Mouse (Mus musculus) left cerebral cortex, adult 2 months (tissue): ENCODE measurements around the gene Ssh2. TPM values are rescaled to one million over a fixed set of nuclear protein-coding genes. Genes with fewer than 3 reads are reported as not detected.

Source experiments
- DNase-seq, 2 experiments: peaks; one replicate each; pipeline ENCODE4 v3.0.0; 2021 to 2022; ENCODE audit warnings: low spot score in 2 of 2, mixed read lengths in 1 of 2; ENCODE audit errors: extremely low spot score in 1 of 2
- H3K27ac ChIP-seq: fragments of 200-600 bp; 2 replicates; pipeline ENCODE4 v1.8.1; 2022
- H3K4me3 ChIP-seq: fragments of 200-600 bp; 2 replicates; pipeline ENCODE4 v1.8.1; 2022
- CTCF ChIP-seq: fragments of 200-600 bp; IDR thresholded peaks from 2 replicates; pipeline ENCODE4 v1.8.1; 2022; ENCODE audit warnings: antibody characterized with exemption, mild to moderate bottlenecking, moderate library complexity
- intact Hi-C: fragments of 180-260 bp; cut with DNase I; formaldehyde crosslinking; loops from one replicate; pipeline ENCODE4 v1.15.1; 2025
- total RNA-seq, 2 experiments: library from RNA; stranded (reverse); gene quantifications; 2 replicates each; pipeline ENCODE4 v1.2.3; 2021

Gene Ssh2
- total RNA-seq, 2 experiments from 2014 or later: 31.6 to 35.0 TPM

DNA sequence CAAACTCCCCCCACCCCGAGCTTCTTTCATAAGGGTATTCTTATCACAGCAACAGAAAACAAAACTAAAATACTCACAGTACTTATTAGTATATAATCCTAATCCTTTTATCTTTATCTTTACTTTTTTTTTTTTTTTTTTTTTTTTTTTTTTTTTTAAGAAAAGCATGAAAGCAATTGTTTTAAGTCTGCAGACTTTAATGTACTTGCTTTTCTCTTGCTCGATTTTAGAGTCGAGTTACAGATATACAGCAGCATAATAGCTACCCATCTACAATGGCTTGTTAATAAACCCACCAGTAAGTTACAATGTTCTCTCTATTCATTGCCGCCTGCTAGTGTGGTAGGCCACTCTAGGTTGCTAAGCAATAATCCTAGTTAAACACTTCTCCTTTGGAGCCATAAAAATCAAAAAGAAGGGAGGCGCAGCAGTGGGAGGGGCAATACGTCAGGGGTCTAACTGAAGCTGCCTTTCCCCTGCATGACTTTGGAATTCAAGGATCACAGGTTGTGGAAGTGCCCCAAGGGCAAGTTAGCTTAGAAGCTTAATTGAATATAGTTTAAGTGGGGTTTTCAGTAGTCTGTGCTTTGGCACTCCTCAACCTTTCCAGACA is 22.0 kb upstream of the Ssh2 start:
- intact Hi-C loops: no loop called here
- H3K4me3 ChIP-seq: no peak overlapping the region
- no peak for TF ChIP-seq CTCF
- DNase-seq: no peak
- no peak overlapping the region for H3K27ac ChIP-seq

- DNase-seq: no peak
- intact Hi-C loops: no loop called here
- TF ChIP-seq CTCF: no peak
- Histone ChIP-seq H3K27ac (no peak overlapping the region), H3K4me3 (no peak overlapping the region)
Measured at GRCm38 (mm10) chr11:77194762-77195161, 21.3 kb upstream of the Ssh2 start.

DNA sequence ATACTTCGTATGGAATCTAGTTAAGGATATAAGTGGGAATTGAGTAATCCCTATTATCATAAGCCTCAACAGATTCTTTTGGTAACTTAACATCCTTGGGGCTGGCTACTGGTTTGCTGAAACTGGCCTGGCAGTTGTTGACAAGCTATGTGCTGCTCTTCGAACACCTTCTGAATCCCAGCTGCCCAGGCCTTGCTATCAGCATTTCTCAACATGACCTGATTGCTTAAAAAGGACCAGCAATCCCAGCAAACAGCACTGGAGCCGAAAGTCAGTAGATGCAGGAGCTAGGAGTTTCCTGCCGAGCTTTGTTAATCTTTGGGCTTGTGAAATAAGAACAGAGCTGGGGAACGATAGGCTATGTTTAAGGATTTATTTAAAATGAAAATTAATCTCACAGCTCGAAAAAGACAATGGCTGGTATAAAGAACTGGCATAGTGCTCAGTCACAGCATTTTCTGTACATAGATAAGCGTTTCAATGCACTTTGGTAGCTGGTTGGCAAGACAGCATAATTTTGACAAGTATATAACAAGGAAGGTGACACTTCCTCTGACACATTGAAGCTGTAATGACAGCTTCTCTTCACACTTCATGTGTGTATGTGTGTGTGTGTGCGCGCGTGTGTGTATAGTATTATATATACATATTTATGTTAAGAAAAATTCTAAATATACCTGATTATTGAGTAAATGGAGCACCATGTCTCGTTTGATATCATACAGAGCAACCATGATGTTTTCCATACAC is 20.6 kb upstream of the Ssh2 start:
- intact Hi-C loops: no loop called here
- Histone ChIP-seq H3K27ac (no peak overlapping the region), H3K4me3 (no peak overlapping the region)
- TF ChIP-seq CTCF: no peak
- no peak for DNase-seq

DNA sequence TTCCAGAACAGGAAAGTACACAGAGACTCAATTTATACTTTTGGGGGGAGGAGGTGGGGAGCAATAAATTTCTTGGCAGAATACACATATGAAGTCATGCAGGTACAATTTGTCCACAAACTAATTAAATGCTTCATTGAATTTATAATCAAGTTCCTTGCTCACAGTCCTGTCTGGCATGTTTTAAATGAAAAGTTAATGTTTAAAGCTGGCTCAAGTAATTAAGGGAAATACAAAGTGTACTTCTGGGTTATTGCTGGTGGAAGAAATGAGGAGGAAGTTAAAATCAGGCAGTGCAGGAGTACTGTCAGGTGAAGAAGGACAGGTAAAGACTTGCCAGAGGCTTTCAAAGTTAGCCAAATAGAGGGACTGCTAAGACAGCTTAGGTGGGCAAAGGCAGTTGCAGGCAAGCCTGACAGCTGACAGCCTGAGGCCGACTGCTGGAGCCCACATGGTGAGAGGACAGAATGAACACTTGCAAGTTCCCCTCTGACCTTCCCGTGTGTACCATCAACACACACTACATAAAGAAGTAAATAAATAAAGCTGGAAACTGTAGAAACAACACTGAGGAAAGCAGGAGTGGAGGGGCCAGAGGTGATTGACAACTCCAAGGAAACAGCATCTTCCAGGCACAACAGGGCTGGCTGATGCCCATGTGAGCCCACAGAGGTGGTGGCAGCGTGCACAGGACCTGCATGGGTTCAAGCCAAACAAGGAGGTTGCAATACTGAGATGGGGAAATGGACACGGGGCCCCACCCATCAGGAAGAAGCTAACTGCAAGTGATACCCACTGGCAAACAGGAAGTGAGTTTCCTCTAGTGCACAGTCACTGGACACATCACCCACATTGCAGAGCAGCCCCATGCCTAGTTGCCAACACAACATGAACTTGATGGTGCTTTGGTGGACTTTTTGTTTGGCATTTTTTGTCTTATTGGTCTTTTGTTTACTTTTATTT is 19.6 kb upstream of the Ssh2 start:
- TF ChIP-seq CTCF: no peak
- H3K4me3 ChIP-seq: no peak overlapping the region
- no peak overlapping the region for H3K27ac ChIP-seq
- DNase-seq: no peak
- intact Hi-C loops: no loop called here

- Histone ChIP-seq H3K27ac (no peak overlapping the region), H3K4me3 (no peak overlapping the region)
- intact Hi-C loops: no loop called here
- DNase-seq: no peak
- TF ChIP-seq CTCF: no peak
Measured at GRCm38 (mm10) chr11:77199636-77200035, 16.5 kb upstream of the Ssh2 start.

DNA sequence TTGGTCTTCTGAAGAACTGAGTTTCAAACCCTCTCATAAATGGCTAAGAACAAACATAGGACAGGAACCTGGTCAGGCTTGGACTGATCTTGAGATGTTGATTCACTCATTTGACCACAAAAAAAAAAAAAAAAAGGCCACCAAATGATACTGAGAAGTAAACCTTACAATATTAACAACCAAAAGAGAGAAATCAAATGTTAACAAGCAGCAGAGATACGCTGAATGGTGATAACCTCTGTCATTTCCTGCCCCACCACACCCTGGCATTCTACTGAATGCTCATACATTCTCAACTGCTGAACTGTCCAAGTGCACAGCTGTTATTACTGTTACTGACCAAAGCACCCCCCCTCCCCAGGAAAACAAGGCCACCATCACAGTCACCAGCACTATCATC is 15.4 kb upstream of the Ssh2 start:
- no peak for TF ChIP-seq CTCF
- no peak for DNase-seq
- intact Hi-C loops: no loop called here

DNA sequence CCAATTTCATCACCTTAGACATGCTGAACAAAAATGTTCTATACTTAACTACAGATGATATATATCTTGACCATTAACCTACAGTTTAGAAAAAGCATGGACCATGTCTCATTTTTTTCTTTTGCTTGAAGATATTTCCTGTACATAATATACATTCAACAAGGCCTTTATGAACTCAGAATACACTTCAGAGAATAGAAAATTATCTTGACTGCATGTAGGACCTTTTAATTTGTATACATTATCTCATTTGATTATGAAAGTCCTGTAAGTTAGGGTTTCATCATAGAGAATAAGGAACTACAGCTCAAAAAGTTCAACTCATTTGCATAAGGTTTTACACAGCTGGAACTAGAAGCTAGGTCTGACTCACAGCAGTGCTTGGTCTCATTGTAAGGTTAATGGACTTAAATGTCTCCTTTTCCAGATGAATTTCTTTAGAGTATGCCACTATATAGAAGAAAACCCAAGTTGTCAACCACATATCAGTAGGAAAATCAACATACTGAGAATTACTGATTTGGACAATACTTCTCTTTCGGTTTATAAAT is 1.9 kb upstream of the Ssh2 start:
- no peak for TF ChIP-seq CTCF
- no peak for DNase-seq
- H3K27ac ChIP-seq: no peak overlapping the region
- intact Hi-C loops: loop anchor here (1.0 to 2.0 kb wide), 2 partner anchors 94 to 233 kb away; no protein-coding TSS in a partner anchor
- no peak overlapping the region for H3K4me3 ChIP-seq

More for the DNA sequence above, 15.4 kb upstream of the Ssh2 start:
- H3K27ac ChIP-seq: no peak overlapping the region
- no peak overlapping the region for H3K4me3 ChIP-seq

DNA sequence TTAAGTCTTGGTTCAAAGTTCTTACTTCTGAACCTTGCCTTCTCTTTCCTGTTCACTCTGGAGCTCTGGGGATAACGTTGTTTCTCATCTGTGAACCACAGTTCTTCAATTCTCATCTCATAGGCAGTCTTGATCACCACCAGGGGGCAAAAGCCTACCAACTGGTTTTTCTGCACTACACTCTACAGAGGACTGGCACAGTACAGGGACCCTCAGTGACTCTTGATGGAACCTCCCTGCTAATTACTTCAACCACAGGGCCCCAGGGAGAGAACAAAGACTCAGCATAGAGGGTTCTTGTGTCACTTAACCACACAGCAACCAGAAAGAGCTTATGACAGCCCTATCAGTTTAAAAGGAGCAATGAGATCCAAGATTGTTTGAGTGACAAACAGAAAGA is 1.3 kb upstream of the Ssh2 start:
- Histone ChIP-seq H3K4me3 (no peak overlapping the region), H3K27ac (no peak overlapping the region)
- intact Hi-C loops: loop anchor here (1.0 to 2.0 kb wide), 2 partner anchors 94 to 232 kb away; no protein-coding TSS in a partner anchor
- peak; percentile 40 to 45 for DNase-seq
- TF ChIP-seq CTCF: peak; percentile 82

DNA sequence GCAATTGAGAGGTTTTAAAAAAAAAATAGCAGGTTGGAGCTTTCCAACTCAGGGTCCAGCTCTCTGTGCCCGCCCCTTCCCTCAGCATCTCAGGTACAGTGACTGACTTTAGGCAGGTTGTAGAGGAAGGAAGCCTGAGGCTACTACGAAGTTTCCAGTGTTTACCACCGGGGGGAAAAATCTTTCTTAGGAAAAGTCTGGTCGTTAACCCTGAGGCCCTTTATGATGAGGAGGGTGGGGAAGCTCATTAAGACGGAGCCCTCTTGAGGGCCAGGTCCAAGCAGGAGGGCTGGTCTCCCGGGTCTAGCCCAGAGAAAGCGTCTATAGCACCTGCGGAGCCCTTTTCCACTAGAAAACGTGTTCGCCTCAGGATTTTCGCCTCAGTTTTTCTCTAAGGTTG is 604 bp upstream of the Ssh2 start:
- DNase-seq: no peak
- Histone ChIP-seq H3K27ac (peak overlapping the region; percentile 97), H3K4me3 (peak overlapping the region; percentile 72)
- intact Hi-C loops: loop anchor here (2.0 kb wide), 1 partner anchor 231 kb away; no protein-coding TSS in a partner anchor
- no peak for TF ChIP-seq CTCF

GRCm38 (mm10) chr11:77216761-77217130 is 659 bp downstream of the Ssh2 start:
- peak in 1 of 2 experiments; percentile 33 for DNase-seq
- Histone ChIP-seq H3K27ac (peak overlapping the region; percentile 97), H3K4me3 (peak overlapping the region; percentile 72)
- no peak for TF ChIP-seq CTCF
- intact Hi-C loops: loop anchor here (2.0 kb wide), 1 partner anchor 42 kb away; no protein-coding TSS in a partner anchor

DNA sequence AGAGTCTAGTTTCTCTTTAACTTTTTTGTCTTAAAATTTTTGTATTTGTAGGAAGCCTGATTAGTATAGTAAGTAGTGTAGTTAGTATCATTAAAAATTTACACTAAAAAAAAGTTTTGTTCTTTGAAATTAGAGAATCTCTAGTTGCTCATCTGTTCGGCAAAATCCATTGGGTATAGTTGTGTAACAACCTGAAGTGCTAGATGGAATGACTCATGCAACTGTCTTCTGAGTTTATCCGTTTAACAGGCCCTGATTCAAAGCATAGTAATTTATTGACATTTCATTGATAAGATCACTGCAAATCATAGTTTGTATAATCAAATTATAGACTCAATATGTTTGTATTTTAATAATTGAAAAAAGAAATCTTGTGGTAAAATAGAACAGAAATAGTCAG is 14.7 kb downstream of the Ssh2 start:
- Histone ChIP-seq H3K4me3 (no peak overlapping the region), H3K27ac (no peak overlapping the region)
- intact Hi-C loops: no loop called here
- TF ChIP-seq CTCF: no peak
- DNase-seq: no peak
